Mouse (Mus musculus) layer of hippocampus, adult 9-11 months (tissue): ENCODE results near the gene Canx.
"Not testable (repeated sequence)": the region's sequence is repeated elsewhere in the genome, so short reads cannot be mapped to it uniquely, and the experiment has no call there.

ENCODE experiments used
- DNase-seq: peaks from one replicate; pipeline ENCODE4 v3.0.0; 2022

Canx gene

GRCm38 (mm10) chr11:50329378-50329777, 3.9 kb upstream of the Canx start:
- DNase-seq, result no peak

DNA sequence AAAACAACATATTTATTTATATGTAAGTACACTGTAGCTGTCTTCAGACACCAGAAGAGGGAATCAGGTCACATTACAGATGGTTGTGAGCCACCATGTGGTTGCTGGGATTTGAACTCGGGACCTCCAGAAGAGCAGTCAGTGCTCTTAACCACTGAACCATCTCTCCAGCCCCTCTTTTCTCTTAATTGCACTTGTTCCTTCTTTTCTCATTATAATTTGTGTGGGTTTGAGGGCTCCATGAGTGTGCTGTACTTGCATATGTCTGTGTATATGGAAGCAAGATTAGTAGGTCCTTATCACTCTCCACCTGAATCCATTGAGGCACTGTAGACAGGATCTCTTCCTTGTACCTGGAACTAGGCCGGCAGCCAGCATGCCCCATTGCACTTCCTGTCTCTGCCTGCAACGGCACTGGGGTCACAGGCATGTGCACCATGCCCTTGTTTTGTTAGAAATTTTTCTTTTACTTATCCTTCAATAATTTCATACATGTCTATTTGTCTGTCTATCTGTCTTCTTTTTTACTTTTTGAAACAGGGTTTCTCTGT, 2.7 kb upstream of the Canx start:
- DNase-seq, result no peak

- no peak for DNase-seq
These were observed 961 bp upstream of the Canx start for GRCm38 (mm10) chr11:50326302-50326966.

- DNase-seq, result no peak
These were observed 562 bp downstream of the Canx start for GRCm38 (mm10) chr11:50324751-50325471.

DNA sequence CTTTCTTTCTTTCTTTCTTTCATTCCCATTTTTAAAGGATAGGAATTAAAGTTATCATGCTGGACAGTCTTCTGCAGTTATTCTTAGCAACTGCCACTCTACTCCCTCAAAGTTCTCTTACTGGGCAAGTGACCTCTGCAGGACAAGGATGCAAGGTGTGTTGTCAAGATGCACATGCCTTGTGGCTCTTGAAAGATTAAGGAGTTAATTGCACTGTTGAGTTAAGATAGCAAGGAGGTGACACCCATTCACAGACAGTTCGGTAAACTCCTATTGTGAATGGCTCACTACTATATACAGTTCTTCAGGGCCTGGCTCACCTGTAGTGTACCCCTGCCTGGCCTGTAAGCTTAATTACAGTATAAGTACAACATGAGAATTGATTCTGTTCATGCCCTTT, 1.6 kb downstream of the Canx start:
- no peak for DNase-seq

GRCm38 (mm10) chr11:50322345-50322744, 3.1 kb downstream of the Canx start:
- no peak for DNase-seq

DNA sequence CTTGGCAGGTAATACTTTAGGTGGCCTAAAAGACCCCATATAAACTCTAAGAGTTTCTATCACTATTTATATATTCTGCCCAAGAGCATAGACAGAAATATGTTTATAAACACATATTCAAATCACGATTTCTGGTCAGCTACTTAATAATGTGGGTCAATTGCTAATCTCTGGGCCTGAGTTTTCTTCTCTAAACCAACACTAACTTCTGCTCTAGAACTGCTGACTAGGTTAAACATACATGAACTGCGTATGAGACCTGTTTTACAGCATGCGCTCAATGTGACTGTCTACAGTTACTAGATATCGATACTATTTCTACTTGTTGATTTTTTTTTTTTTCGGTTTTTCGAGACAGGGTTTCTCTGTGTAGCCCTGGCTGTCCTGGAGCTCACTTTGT, 4.2 kb downstream of the Canx start:
- no peak for DNase-seq

DNA sequence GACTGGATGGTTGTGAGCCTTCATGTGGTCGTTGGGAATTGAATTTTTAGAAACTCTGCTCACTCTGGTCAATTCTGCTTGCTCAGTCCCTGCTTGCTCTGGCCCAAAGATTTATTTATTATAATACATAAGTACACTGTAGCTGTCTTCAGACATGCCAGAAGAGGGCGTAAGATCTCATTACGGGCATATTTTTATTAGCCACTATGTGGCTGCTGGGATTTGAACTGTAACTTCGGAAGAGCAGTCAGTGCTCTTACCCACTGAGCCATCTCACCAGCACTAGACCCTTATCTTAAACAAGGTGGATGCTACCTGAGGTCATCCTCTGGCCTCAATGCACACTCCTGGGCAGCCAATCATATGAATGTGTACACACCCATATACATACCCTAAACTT, 6.1 kb downstream of the Canx start:
- not testable (repeated sequence) for DNase-seq

GRCm38 (mm10) chr11:50312803-50313202, 12.7 kb downstream of the Canx start:
- no peak for DNase-seq

DNA sequence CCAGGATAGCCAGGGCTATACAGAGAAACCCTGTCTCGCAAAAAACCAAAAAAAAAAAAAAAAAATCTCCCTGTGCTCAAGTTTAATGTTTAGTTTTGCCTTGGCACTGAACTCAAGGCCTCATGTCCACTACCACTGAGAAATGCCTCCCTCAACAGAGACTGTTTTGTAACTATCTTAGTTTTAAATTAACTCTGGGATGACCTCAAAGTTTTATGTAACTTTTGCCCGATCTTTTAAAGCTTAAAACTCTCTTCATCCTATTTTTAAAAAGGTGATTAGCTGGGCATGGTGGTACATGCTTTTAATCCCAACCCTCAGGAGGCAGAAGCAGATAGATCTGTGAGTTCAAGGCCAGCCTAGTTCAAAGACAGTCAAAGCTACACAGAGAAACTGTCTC, 22.1 kb downstream of the Canx start:
- no peak for DNase-seq

DNA sequence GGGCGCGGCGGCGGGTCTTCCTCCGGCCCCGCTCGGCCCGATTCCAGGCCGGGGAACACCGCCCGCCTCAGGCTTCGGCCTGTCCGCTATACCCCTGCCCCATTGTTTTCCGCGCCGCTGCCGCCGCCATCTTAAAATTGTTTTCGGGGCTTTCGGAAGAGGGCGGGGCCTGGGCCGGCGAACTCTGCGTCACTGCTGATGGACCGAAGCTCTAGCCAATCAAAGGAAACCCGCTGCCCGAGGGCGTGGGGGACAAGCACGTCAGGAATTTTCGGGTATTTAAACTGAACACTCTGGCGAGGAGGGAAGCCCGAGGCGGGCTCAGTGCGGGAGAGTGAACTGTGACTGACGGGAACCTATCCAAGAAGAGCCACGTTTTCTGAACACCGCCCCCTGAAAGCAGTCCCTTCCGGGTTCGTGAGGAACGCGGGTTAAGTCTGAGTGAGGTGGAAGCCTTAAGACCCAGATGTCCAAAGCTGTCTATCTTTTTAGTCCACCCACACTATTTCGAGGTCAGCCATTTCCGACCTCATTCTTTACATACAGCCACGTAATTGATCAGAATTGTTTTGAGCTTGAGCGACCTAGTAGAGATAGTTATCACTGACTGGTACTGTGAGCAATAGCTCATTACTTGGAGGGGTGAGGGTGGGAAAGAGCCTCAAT, 33.1 kb downstream of the Canx start, which contains the start of gene Maml1:
Gene Maml1, minus strand, starts transcription at position 122 of the 666 bp plus-strand sequence.
- DNase-seq, result peak; percentile 98

DNA sequence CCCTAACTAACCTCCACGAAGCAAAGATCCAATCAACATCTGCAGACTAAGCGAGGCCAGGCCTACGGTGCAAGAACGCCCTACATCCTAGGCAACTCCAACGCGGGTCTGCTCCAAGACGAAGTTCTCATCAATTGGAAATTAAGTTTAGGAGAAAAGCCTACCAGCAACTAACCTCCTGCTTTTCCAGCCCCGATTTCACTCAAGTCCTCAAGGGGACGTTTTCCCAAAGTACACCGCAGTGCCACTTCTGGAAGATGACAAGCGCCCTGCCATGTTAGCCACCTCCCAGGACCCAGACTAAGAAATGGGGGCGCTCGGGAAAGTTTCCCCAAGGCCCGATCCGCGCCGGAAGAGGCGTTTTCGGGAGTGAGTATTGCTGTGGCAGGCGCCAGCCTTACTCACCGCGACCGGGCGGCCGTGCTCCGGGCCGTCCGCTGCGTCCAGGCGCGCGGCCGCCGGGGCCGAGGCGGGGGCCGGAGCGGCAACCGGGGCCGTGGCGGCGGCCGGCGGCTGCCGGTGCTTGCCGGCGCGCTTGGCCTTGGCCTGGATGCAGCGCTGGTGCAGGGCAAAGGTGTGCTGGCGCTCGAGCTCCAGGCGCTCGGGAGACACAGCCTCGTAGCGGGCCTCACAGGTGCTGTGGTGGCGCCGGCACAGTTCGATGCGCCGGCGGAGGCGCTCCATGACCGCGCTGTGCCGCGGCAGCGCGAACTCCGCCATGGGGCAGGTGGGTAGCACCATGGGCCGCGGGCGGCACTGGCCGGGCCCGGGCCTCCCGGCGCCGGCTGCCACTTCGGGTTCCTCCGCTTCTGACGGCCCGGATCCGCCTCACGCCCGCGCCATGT, 33.9 kb downstream of the Canx start:
- DNase-seq, result peak; percentile 33

DNA sequence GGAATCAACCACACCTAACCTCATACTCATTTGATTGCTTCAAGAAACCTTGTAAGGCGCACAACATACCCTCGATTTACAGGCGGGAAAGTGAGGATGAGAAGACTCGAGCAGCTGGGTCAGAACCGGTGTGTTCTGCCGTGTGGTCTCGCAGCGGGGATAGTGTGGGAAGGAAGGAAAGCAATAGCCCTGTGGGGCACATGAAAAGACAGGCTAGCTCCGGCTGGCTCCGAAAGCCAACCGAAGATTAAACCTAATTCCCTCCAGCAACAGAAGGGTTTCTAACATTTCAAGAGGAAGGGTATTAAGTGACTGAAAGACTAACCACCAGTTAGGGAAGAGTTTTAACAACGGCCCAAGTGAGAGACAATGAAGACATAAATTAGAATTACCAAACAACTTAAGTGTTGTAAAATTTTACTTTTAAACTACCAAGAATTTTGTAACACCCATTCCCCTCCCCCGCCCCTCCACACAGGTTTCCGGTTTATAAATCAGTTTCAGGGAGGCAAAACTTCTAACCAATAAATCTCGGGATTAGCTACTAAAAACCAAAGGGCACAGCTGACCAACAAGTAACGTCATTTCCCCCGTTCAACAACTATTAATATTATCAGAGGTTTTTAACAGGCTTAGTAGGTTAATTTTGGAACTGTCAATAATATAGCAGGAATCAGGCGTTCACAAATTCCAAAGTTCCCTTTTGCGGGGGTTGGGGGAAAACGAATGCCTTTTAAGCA, 34.8 kb downstream of the Canx start:
- no peak for DNase-seq

- DNase-seq, result no peak
These were observed 39.0 kb downstream of the Canx start for GRCm38 (mm10) chr11:50286428-50286827.

- DNase-seq, result no peak
These were observed 39.8 kb downstream of the Canx start for GRCm38 (mm10) chr11:50285696-50286095.

DNA sequence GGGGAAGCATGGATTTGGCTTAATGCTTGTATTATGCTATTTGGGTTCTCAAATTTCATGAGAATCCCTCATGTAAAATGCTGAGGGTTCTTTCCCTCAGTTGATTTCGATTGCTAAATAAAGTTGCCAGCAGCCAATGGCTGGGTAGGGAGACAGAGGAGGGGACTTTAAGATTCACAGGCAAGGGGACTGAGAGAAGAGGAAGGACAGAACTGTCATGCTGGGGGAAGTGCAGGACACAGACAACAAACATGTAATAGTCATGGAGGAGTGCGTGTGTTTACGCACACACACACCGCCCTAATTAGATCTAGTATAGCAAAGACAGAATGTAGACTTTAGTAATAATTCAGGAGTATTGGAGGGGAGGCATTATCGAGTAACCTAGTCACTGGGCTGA, 40.2 kb downstream of the Canx start:
- no peak for DNase-seq

DNA sequence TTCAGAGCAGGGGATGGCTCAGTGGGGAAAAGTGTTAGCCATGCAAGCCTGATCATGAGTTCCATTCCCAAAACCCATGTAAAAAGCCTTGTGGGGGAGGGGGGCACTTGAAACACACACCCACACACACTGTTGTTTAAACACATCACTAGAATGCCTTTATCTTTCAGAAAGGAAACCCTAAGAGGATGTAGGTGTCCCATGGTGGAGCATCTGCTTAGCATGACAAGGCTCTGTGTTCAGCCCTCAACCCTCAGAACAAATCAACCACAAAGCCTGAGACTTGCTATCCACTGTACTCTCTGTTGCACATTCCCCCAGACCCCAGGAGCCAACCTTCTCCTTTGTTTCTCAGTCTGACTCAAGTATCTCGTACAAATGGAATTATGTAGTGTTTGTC, 45.4 kb downstream of the Canx start:
- DNase-seq, result no peak

DNA sequence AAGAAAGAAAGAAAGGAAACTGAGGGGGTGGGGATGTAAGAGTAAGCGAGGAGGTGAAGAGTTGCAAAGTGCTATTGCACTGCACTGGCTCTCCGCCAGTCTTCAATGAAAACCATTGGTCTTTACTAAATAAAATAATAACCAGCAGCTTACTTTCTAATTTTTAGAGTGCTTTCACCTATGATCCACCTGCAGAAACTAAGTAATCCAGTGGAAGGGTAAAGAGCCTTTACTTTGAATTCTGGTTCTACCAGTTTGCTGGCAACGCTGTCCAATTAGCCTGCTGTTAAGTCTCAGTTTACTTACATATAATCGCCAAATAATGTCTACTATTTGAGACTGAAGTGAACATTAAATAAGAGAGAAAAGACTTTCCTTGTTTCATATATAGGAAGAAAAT, 46.5 kb downstream of the Canx start:
- no peak for DNase-seq

DNA sequence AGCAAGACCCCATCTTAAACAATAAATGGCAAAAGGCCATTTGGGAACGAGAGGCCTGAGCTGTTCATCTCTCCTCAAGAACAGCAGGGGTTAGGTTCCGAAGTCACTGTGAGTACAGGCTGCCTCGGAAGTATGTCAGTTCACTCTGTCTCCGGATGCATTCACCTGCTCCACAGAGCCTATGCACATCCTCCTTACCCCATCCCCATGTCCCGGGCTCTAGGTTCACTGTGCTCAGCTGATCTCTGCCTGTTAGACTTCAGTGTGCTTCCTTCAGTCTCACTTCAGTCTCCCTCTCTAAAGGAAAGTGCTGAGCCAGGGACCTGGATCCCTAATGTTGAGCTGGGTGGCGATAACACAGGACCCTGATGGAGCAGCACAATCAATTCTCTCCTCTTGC, 47.8 kb downstream of the Canx start:
- no peak for DNase-seq

GRCm38 (mm10) chr11:50277025-50277424, 48.4 kb downstream of the Canx start:
- no peak for DNase-seq

DNA sequence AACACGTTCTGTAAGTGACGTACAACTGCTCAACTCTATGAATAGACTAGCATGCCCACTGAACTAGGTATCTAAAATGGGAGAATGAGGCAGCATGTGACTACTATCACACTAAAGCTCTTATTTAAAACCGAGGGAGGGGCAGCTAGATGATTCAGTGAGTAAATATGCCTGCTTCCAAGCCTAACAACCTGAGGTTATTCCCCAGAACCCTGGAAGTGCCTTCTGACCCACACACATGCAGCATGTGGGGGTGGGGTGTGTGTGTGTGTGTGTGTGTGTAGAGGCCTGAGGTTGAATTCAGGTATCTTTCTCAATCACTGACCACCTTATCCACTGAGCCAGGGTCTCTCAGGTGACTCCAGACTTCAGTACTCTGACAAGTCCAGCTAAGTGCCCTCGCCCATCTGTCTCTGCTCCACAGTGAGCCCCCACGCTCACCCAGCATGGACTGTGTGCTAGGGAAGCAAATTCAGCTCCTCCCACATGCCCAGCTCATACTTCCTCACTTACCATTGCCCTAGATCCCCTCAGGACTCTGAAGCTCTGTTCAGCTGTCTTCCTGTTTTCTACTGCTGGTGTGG, 49.8 kb downstream of the Canx start:
- DNase-seq, result peak; percentile 65

- no peak for DNase-seq
These were observed 50.4 kb downstream of the Canx start for GRCm38 (mm10) chr11:50275077-50275476.
